Mouse (Mus musculus): ENCODE measurements at regions not wholly inside any gene's neighbourhood (a gene's known extent, or its start where the extent isn't known, plus 50 kb on each side); places are given as distances from the start of the nearest gene placed in this dataset.

- WGBS: 45% methylated on average over 9 of the region's 9 CpGs
- Histone ChIP-seq H3K27ac (ENCODE audit: insufficient read depth, low read depth, low read length) (no peak overlapping the region), H3K36me3 (ENCODE audit: control insufficient read depth, insufficient read depth, low read length) (no peaks in the 10 kb centered on the region), H3K27me3 (replicated peaks; ENCODE audit: control insufficient read depth, insufficient read depth, low read length) (no peaks in the 10 kb centered on the region), H3K4me3 (ENCODE audit: insufficient read depth, low read depth, low read length) (no peak overlapping the region), H3K4me1 (ENCODE audit: control insufficient read depth, insufficient read depth, low read length) (no peaks in the 10 kb centered on the region)
- TF ChIP-seq CTCF (conservative IDR thresholded peaks at IDR 0.05; ENCODE audit: insufficient read depth, insufficient read length, low read depth, low read length) (no peak), POLR2A (IDR thresholded peaks at IDR 0.05; ENCODE audit: low read depth, low read length) (no peak)
- DNase-seq: no peak
Observed at GRCm38 (mm10) chr13:48316747-48317146, 55.7 kb downstream of the Id4 start.

- no peak for TF ChIP-seq POLR2A (IDR thresholded peaks at IDR 0.05; ENCODE audit: low read depth, low read length)
- no peak for TF ChIP-seq CTCF (conservative IDR thresholded peaks at IDR 0.05; ENCODE audit: insufficient read depth, insufficient read length, low read depth, low read length)
- no peak overlapping the region for H3K27ac ChIP-seq (ENCODE audit: insufficient read depth, low read depth, low read length)
- H3K4me3 ChIP-seq (ENCODE audit: insufficient read depth, low read depth, low read length): no peak overlapping the region
- WGBS: 51% methylated on average over 7 of the region's 7 CpGs
- peak; percentile 51 for DNase-seq
- H3K27me3 ChIP-seq (replicated peaks; ENCODE audit: control insufficient read depth, insufficient read depth, low read length): no peaks in the 10 kb centered on the region
- no peaks in the 10 kb centered on the region for H3K36me3 ChIP-seq (ENCODE audit: control insufficient read depth, insufficient read depth, low read length)
- no peaks in the 10 kb centered on the region for H3K4me1 ChIP-seq (ENCODE audit: control insufficient read depth, insufficient read depth, low read length)
Observed at GRCm38 (mm10) chr13:48317457-48317856, 56.4 kb downstream of the Id4 start.

- DNase-seq: peak; percentile 10
- H3K27me3 ChIP-seq (replicated peaks; ENCODE audit: control insufficient read depth, insufficient read depth, low read length): no peaks in the 10 kb centered on the region
- WGBS: 64% methylated on average over 7 of the region's 7 CpGs
- TF ChIP-seq CTCF (conservative IDR thresholded peaks at IDR 0.05; ENCODE audit: insufficient read depth, insufficient read length, low read depth, low read length) (no peak), POLR2A (IDR thresholded peaks at IDR 0.05; ENCODE audit: low read depth, low read length) (no peak)
- H3K36me3 ChIP-seq (ENCODE audit: control insufficient read depth, insufficient read depth, low read length): no peaks in the 10 kb centered on the region
- no peak overlapping the region for H3K4me3 ChIP-seq (ENCODE audit: insufficient read depth, low read depth, low read length)
- H3K27ac ChIP-seq (ENCODE audit: insufficient read depth, low read depth, low read length): no peak overlapping the region
- H3K4me1 ChIP-seq (ENCODE audit: control insufficient read depth, insufficient read depth, low read length): no peaks in the 10 kb centered on the region
Observed at GRCm38 (mm10) chr13:48319001-48319400, 58.0 kb downstream of the Id4 start.

GRCm38 (mm10) chr13:48324290-48324718, 63.3 kb downstream of the Id4 start:
- Histone ChIP-seq H3K27ac (ENCODE audit: insufficient read depth, low read depth, low read length) (no peak overlapping the region), H3K27me3 (replicated peaks; ENCODE audit: control insufficient read depth, insufficient read depth, low read length) (no peaks in the 10 kb centered on the region), H3K4me1 (ENCODE audit: control insufficient read depth, insufficient read depth, low read length) (no peaks in the 10 kb centered on the region), H3K36me3 (ENCODE audit: control insufficient read depth, insufficient read depth, low read length) (no peaks in the 10 kb centered on the region), H3K4me3 (ENCODE audit: insufficient read depth, low read depth, low read length) (no peak overlapping the region)
- TF ChIP-seq CTCF (conservative IDR thresholded peaks at IDR 0.05; ENCODE audit: insufficient read depth, insufficient read length, low read depth, low read length) (no peak), POLR2A (IDR thresholded peaks at IDR 0.05; ENCODE audit: low read depth, low read length) (no peak)
- 13% methylated on average over 8 of the region's 8 CpGs for WGBS
- peak; percentile 72 for DNase-seq

GRCm38 (mm10) chr13:48330619-48331018, 69.6 kb downstream of the Id4 start:
- no peak overlapping the region for H3K4me3 ChIP-seq (ENCODE audit: insufficient read depth, low read depth, low read length)
- H3K27me3 ChIP-seq (replicated peaks; ENCODE audit: control insufficient read depth, insufficient read depth, low read length): no peaks in the 10 kb centered on the region
- no peak for DNase-seq
- TF ChIP-seq POLR2A (IDR thresholded peaks at IDR 0.05; ENCODE audit: low read depth, low read length) (no peak), CTCF (conservative IDR thresholded peaks at IDR 0.05; ENCODE audit: insufficient read depth, insufficient read length, low read depth, low read length) (no peak)
- H3K36me3 ChIP-seq (ENCODE audit: control insufficient read depth, insufficient read depth, low read length): no peaks in the 10 kb centered on the region
- H3K27ac ChIP-seq (ENCODE audit: insufficient read depth, low read depth, low read length): no peak overlapping the region
- H3K4me1 ChIP-seq (ENCODE audit: control insufficient read depth, insufficient read depth, low read length): no peaks in the 10 kb centered on the region
- 52% methylated on average over 11 of the region's 11 CpGs for WGBS

GRCm38 (mm10) chr13:48336135-48336534, 75.1 kb downstream of the Id4 start:
- H3K4me3 ChIP-seq (ENCODE audit: insufficient read depth, low read depth, low read length): no peak overlapping the region
- no peak for TF ChIP-seq CTCF (conservative IDR thresholded peaks at IDR 0.05; ENCODE audit: insufficient read depth, insufficient read length, low read depth, low read length)
- TF ChIP-seq POLR2A (IDR thresholded peaks at IDR 0.05; ENCODE audit: low read depth, low read length): no peak
- H3K27me3 ChIP-seq (replicated peaks; ENCODE audit: control insufficient read depth, insufficient read depth, low read length): no peaks in the 10 kb centered on the region
- no peaks in the 10 kb centered on the region for H3K36me3 ChIP-seq (ENCODE audit: control insufficient read depth, insufficient read depth, low read length)
- WGBS: 41% methylated on average over 13 of the region's 13 CpGs
- H3K27ac ChIP-seq (ENCODE audit: insufficient read depth, low read depth, low read length): no peak overlapping the region
- no peaks in the 10 kb centered on the region for H3K4me1 ChIP-seq (ENCODE audit: control insufficient read depth, insufficient read depth, low read length)
- no peak for DNase-seq

GRCm38 (mm10) chr13:48336602-48337001, 75.6 kb downstream of the Id4 start:
- TF ChIP-seq CTCF (conservative IDR thresholded peaks at IDR 0.05; ENCODE audit: insufficient read depth, insufficient read length, low read depth, low read length) (no peak), POLR2A (IDR thresholded peaks at IDR 0.05; ENCODE audit: low read depth, low read length) (no peak)
- Histone ChIP-seq H3K27me3 (replicated peaks; ENCODE audit: control insufficient read depth, insufficient read depth, low read length) (no peaks in the 10 kb centered on the region), H3K4me1 (ENCODE audit: control insufficient read depth, insufficient read depth, low read length) (no peaks in the 10 kb centered on the region), H3K4me3 (ENCODE audit: insufficient read depth, low read depth, low read length) (no peak overlapping the region), H3K27ac (ENCODE audit: insufficient read depth, low read depth, low read length) (no peak overlapping the region), H3K36me3 (ENCODE audit: control insufficient read depth, insufficient read depth, low read length) (no peaks in the 10 kb centered on the region)
- 64% methylated on average over 11 of the region's 11 CpGs for WGBS
- peak; percentile 15 for DNase-seq

- TF ChIP-seq CTCF (conservative IDR thresholded peaks at IDR 0.05; ENCODE audit: insufficient read depth, insufficient read length, low read depth, low read length): no peak
- TF ChIP-seq POLR2A (IDR thresholded peaks at IDR 0.05; ENCODE audit: low read depth, low read length): no peak
- H3K27ac ChIP-seq (ENCODE audit: insufficient read depth, low read depth, low read length): no peak overlapping the region
- no peak overlapping the region for H3K4me3 ChIP-seq (ENCODE audit: insufficient read depth, low read depth, low read length)
- DNase-seq: no peak
- no peaks in the 10 kb centered on the region for H3K4me1 ChIP-seq (ENCODE audit: control insufficient read depth, insufficient read depth, low read length)
- 46% methylated on average over 6 of the region's 6 CpGs for WGBS
- no peaks in the 10 kb centered on the region for H3K36me3 ChIP-seq (ENCODE audit: control insufficient read depth, insufficient read depth, low read length)
- H3K27me3 ChIP-seq (replicated peaks; ENCODE audit: control insufficient read depth, insufficient read depth, low read length): no peaks in the 10 kb centered on the region
Observed at GRCm38 (mm10) chr13:48338561-48338960, 77.5 kb downstream of the Id4 start.
